Mouse (Mus musculus) urinary bladder, postnatal 25 days (tissue): ENCODE data around the gene Olfr1466.

Experiments
- DNase-seq: peaks from one replicate; pipeline ENCODE4 v3.0.0; 2022; ENCODE audit warnings: low spot score

The Olfr1466 gene

DNA sequence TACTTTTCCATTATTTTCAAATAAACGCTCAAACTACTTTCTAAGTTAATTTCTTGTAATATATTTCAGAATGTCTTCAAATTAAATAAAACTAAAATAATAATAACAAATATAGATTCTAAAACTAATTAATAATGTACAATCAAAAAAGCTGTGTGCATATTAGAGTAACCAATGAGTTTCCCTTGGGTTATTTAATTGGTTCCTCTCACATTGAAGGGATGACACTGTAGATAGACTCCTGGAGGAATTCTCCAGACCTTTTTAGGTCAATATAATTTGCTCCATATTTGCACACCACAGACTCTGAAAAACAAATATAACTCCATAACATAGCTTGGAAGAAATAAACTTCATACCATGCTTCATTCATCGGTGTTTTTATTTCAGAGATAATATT lies at the start of gene Olfr1466:
Gene Olfr1466 (plus strand): TSS at position 301 of the 400 bp plus-strand sequence.
- no peak for DNase-seq

DNA sequence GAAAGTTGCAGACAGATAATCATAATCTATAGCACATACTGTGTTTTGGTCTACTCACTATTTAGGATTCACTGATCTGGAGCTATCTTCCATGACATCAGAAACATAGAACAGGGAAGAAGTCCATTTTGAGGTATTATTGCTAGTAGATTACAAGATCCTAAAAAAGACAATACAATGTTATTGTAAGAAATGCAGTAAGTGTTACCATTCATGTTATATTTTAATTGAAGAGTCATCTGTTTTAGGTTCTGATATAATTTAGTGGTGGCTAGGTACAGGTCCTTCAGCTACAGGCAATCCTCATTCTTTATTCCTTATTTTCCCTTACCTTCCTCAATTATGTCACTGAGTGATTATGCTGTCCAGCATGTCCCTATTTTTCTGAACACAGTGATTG lies 23.2 kb upstream of the Olfr1466 start, which contains the start of gene Olfr1465:
Gene Olfr1465 (minus strand): TSS at position 101 of the 400 bp plus-strand sequence.
- DNase-seq, result no peak

DNA sequence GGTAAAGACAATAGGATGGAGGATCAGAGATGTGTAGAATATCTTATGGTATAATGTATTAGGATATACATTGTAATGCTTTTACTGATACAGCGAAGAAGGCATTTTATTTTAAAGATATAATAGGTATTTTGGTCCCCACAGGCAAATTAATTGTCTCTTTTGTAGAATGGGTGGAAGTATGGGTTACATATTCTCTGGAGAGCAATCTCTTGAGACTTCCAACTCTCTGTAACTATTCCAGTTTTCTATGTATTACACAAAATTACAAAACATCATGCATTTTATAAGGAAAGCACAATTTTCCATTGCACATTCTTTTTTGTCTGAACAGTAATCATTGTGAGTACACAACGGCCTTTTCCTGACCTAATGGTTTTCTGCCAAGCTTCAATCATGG lies 23.3 kb downstream of the Olfr1466 start, which contains the start of gene Olfr1467:
Gene Olfr1467 (plus strand): TSS at position 301 of the 400 bp plus-strand sequence.
- no peak for DNase-seq
